24 mouse cellular contexts compared by ENCODE assay signal in genomic region chr11:20453786-20454185, GRCm38 (mm10).
DNase-seq lines count a peak whose midpoint lies in the region; ATAC-seq and TF ChIP-seq lines count a peak whose summit lies in the region.
"Had no signal": no experiment of that assay in that cellular context is flagged by ENCODE, and none has a peak within 500 bp of the region (broad histone marks: within the 10 kb centered on the region; RNA-seq: fewer than 3 reads in every experiment).

No protein-coding gene starts in this region.

- no peaks in the 10 kb centered on the region for H3K36me3 ChIP-seq in intestine, postnatal 0 days (ENCODE audit: control insufficient read depth, insufficient read depth)
- no peaks in the 10 kb centered on the region for H3K36me3 ChIP-seq in intestine, embryonic 15.5 days
- H3K36me3 ChIP-seq in liver, postnatal 0 days (replicated peaks; ENCODE audit: insufficient read depth, low read length), result no peaks in the 10 kb centered on the region
- no peaks in the 10 kb centered on the region for H3K36me3 ChIP-seq in liver, embryonic 11.5 days (ENCODE audit: control insufficient read depth, insufficient read depth, low read length)
- no peaks in the 10 kb centered on the region for H3K36me3 ChIP-seq in stomach, postnatal 0 days (ENCODE audit: control insufficient read depth, insufficient read depth, low read length)
- H3K36me3 ChIP-seq: embryonic facial prominence, embryonic 15.5 days; forebrain, embryonic 10.5 days; heart, embryonic 10.5 days; hindbrain, embryonic 12.5 days; limb, embryonic 13.5 days; lung, embryonic 15.5 days; neural tube, embryonic 13.5 days had no signal

- H3K4me1 ChIP-seq in intestine, postnatal 0 days (replicated peaks; ENCODE audit: control insufficient read depth, insufficient read depth, low read length), result peaks cover 6% of the 10 kb centered on the region; the same call in 1 of the 2 replicates
- peaks cover 7% of the 10 kb centered on the region; the same call in 1 of the 2 replicates for H3K4me1 ChIP-seq in intestine, embryonic 15.5 days (replicated peaks)
- H3K4me1 ChIP-seq in liver, postnatal 0 days (ENCODE audit: insufficient read depth), result peaks cover 8% of the 10 kb centered on the region; the same call in 1 of the 2 replicates
- H3K4me1 ChIP-seq in liver, embryonic 11.5 days (replicated peaks; ENCODE audit: control insufficient read depth, insufficient read depth, low read length), result no peaks in the 10 kb centered on the region; the same call in 1 of the 2 replicates
- no peaks in the 10 kb centered on the region for H3K4me1 ChIP-seq in stomach, postnatal 0 days (replicated peaks; ENCODE audit: control insufficient read depth, insufficient read depth)

- peak; percentile 81 for ATAC-seq in intestine, postnatal 0 days
- ATAC-seq in intestine, embryonic 15.5 days, result no peak
- peak; percentile 24; the same call in 1 of the 2 replicates for ATAC-seq in liver, postnatal 0 days
- ATAC-seq in liver, embryonic 11.5 days (replicated peaks; ENCODE audit: low FRiP score), result no peak
- peak; percentile 36; the same call in 1 of the 2 replicates for ATAC-seq in stomach, postnatal 0 days (ENCODE audit: low FRiP score, low TSS enrichment)
- ATAC-seq in megakaryocyte progenitor cell, adult 5-6 weeks (replicated peaks; ENCODE audit: poor library complexity), result no peak
- ATAC-seq: activated CD4-positive, CD25-positive, alpha-beta regulatory T cell, adult 4 months; inflammation-experienced regulatory T-cells, adult 6 months had no signal

- no peak for DNase-seq in liver, postnatal 0 days
- DNase-seq in liver, embryonic 11.5 days (ENCODE audit: low spot score), result no peak
- peak; percentile 36 for DNase-seq in brain, embryonic 14.5 days (ENCODE audit: low read depth)
- DNase-seq in stomach, postnatal 0 days (ENCODE audit: low spot score), result peak; percentile 32
- DNase-seq in urinary bladder, postnatal 10 days (ENCODE audit: low spot score), result no peak
- DNase-seq: adrenal gland, postnatal 25 days; cerebellum, adult 9-10 months; embryo, embryonic 11 days; gastrocnemius, postnatal 36 days; heart, postnatal 10 days; thymus, postnatal 36 days had no signal

- TF ChIP-seq EP300 in liver, postnatal 0 days (IDR thresholded peaks at IDR 0.05; ENCODE audit: low read depth), result no peak
- no peak for TF ChIP-seq EP300 in stomach, postnatal 0 days (optimal IDR thresholded peaks at IDR 0.05)

- no peak for TF ChIP-seq CTCF in intestine, postnatal 0 days (IDR thresholded peaks at IDR 0.05; ENCODE audit: low read depth)
- no peak for TF ChIP-seq CTCF in liver, postnatal 0 days (IDR thresholded peaks at IDR 0.05; ENCODE audit: low read depth)
- TF ChIP-seq CTCF in brain, embryonic 14.5 days (IDR thresholded peaks at IDR 0.05; ENCODE audit: borderline replicate concordance, extremely low read depth, insufficient read depth, insufficient read length), result no peak
- no peak for TF ChIP-seq CTCF in stomach, postnatal 0 days (IDR thresholded peaks at IDR 0.05; ENCODE audit: low read depth)

- no peak overlapping the region for H3K27ac ChIP-seq in intestine, postnatal 0 days (ENCODE audit: low read depth, low read length)
- no peak overlapping the region for H3K27ac ChIP-seq in intestine, embryonic 15.5 days
- no peak overlapping the region for H3K27ac ChIP-seq in liver, postnatal 0 days (ENCODE audit: low read depth)
- H3K27ac ChIP-seq in liver, embryonic 11.5 days (ENCODE audit: low read depth, low read length), result no peak overlapping the region
- no peak overlapping the region for H3K27ac ChIP-seq in stomach, postnatal 0 days (replicated peaks)
- H3K27ac ChIP-seq: embryonic facial prominence, embryonic 15.5 days; forebrain, embryonic 10.5 days; heart, embryonic 10.5 days; hindbrain, embryonic 12.5 days; limb, embryonic 13.5 days; lung, embryonic 15.5 days; neural tube, embryonic 13.5 days had no signal

- 40% methylated on average over 7 of the region's 7 CpGs for WGBS in intestine, postnatal 0 days
- 67% methylated on average over 7 of the region's 7 CpGs for WGBS in intestine, embryonic 15.5 days
- 64% methylated on average over 7 of the region's 7 CpGs for WGBS in liver, postnatal 0 days (ENCODE audit: insufficient replicate concordance)
- WGBS in liver, embryonic 11.5 days, result 80% methylated on average over 7 of the region's 7 CpGs
- 48% methylated on average over 7 of the region's 7 CpGs for WGBS in stomach, postnatal 0 days

- no peak overlapping the region for H3K4me2 ChIP-seq in intestine, postnatal 0 days (replicated peaks; ENCODE audit: low read depth)
- H3K4me2 ChIP-seq in intestine, embryonic 15.5 days (replicated peaks), result no peak overlapping the region
- no peak overlapping the region for H3K4me2 ChIP-seq in liver, postnatal 0 days (ENCODE audit: low read depth, low read length)
- no peak overlapping the region for H3K4me2 ChIP-seq in liver, embryonic 11.5 days
- no peak overlapping the region for H3K4me2 ChIP-seq in stomach, postnatal 0 days (replicated peaks; ENCODE audit: low read depth)
- H3K4me2 ChIP-seq: embryonic facial prominence, embryonic 15.5 days; hindbrain, embryonic 12.5 days; limb, embryonic 13.5 days; lung, embryonic 15.5 days; neural tube, embryonic 13.5 days had no signal

- no peak overlapping the region for H3K4me3 ChIP-seq in intestine, postnatal 0 days (ENCODE audit: low read depth, low read length)
- H3K4me3 ChIP-seq in intestine, embryonic 15.5 days (replicated peaks), result no peak overlapping the region
- H3K4me3 ChIP-seq in liver, postnatal 0 days (ENCODE audit: low read depth, low read length), result no peak overlapping the region
- H3K4me3 ChIP-seq in liver, embryonic 11.5 days (ENCODE audit: low read depth, low read length), result no peak overlapping the region
- no peak overlapping the region for H3K4me3 ChIP-seq in stomach, postnatal 0 days (ENCODE audit: low read depth, low read length)
- H3K4me3 ChIP-seq: embryonic facial prominence, embryonic 15.5 days; forebrain, embryonic 10.5 days; heart, embryonic 10.5 days; hindbrain, embryonic 12.5 days; limb, embryonic 13.5 days; lung, embryonic 15.5 days; neural tube, embryonic 13.5 days had no signal

- no peaks in the 10 kb centered on the region for H3K27me3 ChIP-seq in intestine, postnatal 0 days (replicated peaks; ENCODE audit: control insufficient read depth, insufficient read depth, low read length)
- H3K27me3 ChIP-seq in intestine, embryonic 15.5 days (replicated peaks), result no peaks in the 10 kb centered on the region
- 0 out of 2 replicates have a peak, but pooled peaks cover 6% of the 10 kb centered on the region for H3K27me3 ChIP-seq in liver, postnatal 0 days (ENCODE audit: insufficient read depth, low read length)
- H3K27me3 ChIP-seq in liver, embryonic 11.5 days (replicated peaks; ENCODE audit: control insufficient read depth, insufficient read depth, low read length), result peaks cover 11% of the 10 kb centered on the region; the same call in 1 of the 2 replicates
- no peaks in the 10 kb centered on the region for H3K27me3 ChIP-seq in stomach, postnatal 0 days (ENCODE audit: control insufficient read depth, insufficient read depth, low read length)
- H3K27me3 ChIP-seq: neural tube, embryonic 13.5 days; Patski had no signal

- H3K9ac ChIP-seq in intestine, postnatal 0 days (ENCODE audit: low read depth, low read length), result no peak overlapping the region
- H3K9ac ChIP-seq in intestine, embryonic 15.5 days, result no peak overlapping the region
- no peak overlapping the region for H3K9ac ChIP-seq in liver, postnatal 0 days (replicated peaks)
- H3K9ac ChIP-seq in liver, embryonic 11.5 days (ENCODE audit: low read depth, low read length), result no peak overlapping the region
- H3K9ac ChIP-seq in stomach, postnatal 0 days (ENCODE audit: low read length), result no peak overlapping the region
- H3K9ac ChIP-seq: embryonic facial prominence, embryonic 15.5 days; hindbrain, embryonic 12.5 days; limb, embryonic 13.5 days; lung, embryonic 15.5 days; neural tube, embryonic 13.5 days had no signal

- no peak for TF ChIP-seq POLR2A in brain, embryonic 14.5 days (IDR thresholded peaks at IDR 0.05; ENCODE audit: borderline replicate concordance, extremely low read depth, insufficient read depth, insufficient read length, poor library complexity, severe bottlenecking)

- H3K9me3 ChIP-seq in intestine, postnatal 0 days (ENCODE audit: control insufficient read depth), result no peaks in the 10 kb centered on the region
- H3K9me3 ChIP-seq in intestine, embryonic 15.5 days, result no peaks in the 10 kb centered on the region
- no peaks in the 10 kb centered on the region for H3K9me3 ChIP-seq in liver, postnatal 0 days (ENCODE audit: low read length)
- no peaks in the 10 kb centered on the region for H3K9me3 ChIP-seq in liver, embryonic 11.5 days (ENCODE audit: control insufficient read depth, low read length)
- no peaks in the 10 kb centered on the region for H3K9me3 ChIP-seq in stomach, postnatal 0 days (ENCODE audit: control insufficient read depth, low read length)
- H3K9me3 ChIP-seq: embryonic facial prominence, embryonic 15.5 days; forebrain, embryonic 10.5 days; heart, embryonic 10.5 days; hindbrain, embryonic 12.5 days; limb, embryonic 13.5 days; lung, embryonic 15.5 days; neural tube, embryonic 13.5 days had no signal

Comparison
In these comparisons a context has a peak if more than half of its experiments do, and no peak if none do; other contexts are left out.
1. ATAC-seq: peak in intestine, postnatal 0 days (single experiment), liver, postnatal 0 days (single experiment) and stomach, postnatal 0 days (single experiment); none in intestine, embryonic 15.5 days (single experiment), liver, embryonic 11.5 days (single experiment) and megakaryocyte progenitor cell, adult 5-6 weeks (single experiment).
2. DNase-seq: peak in brain, embryonic 14.5 days (single experiment) and stomach, postnatal 0 days (single experiment); none in liver, postnatal 0 days (single experiment), liver, embryonic 11.5 days (single experiment) and urinary bladder, postnatal 10 days (single experiment).